Mouse (Mus musculus) embryonic fibroblast, embryonic 13.5 days (primary cell): ENCODE data around the gene Irf3.

Source experiments
- CTCF ChIP-seq: IDR thresholded peaks from 2 replicates; pipeline ENCODE4 v1.5.1; 2011; ENCODE audit warnings: mild to moderate bottlenecking, control low read depth, low read length, moderate library complexity, borderline replicate concordance; ENCODE audit not compliant: insufficient read depth
- POLR2A ChIP-seq: IDR thresholded peaks from 2 replicates; pipeline ENCODE4 v1.6.1; 2011; ENCODE audit warnings: low read depth, mild to moderate bottlenecking, control low read depth, low read length, moderate library complexity

DNA sequence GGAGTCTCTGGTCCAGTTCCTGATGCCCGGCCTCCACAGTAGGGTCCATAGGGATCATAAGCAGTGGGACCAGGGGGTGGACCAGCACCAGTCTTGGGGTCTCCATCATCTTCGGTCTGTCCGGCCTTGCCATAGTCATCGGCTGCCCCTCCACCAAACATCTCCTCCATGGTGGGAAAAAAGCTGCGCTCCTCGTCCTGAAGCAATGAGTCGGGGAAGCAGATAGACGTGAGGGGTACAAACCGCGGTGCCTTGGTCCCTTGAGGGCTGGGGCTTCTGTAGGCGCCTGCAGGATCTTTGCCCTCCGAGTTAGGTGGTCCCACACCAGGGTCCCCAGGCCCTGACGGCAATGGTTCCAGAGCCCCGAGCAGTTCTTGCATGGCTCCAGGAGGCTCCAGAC is 50.0 kb downstream of the Irf3 start:
- TF ChIP-seq CTCF: no peak
- no peak for TF ChIP-seq POLR2A
